Mouse (Mus musculus): ENCODE measurements around the gene Tango2. TPM values are rescaled to one million over a fixed set of nuclear protein-coding genes. Genes with fewer than 3 reads are reported as not detected.

Gene Tango2
- polyA plus RNA-seq, 1 experiment from 2014 or later: 97.9 TPM

- peaks cover 20% of the 10 kb centered on the region for H3K4me1 ChIP-seq (replicated peaks; ENCODE audit: control insufficient read depth, insufficient read depth, low read length)
- ATAC-seq (ENCODE audit: low FRiP score) (no peak), DNase-seq (ENCODE audit: low spot score) (no peak)
- H3K27me3 ChIP-seq (ENCODE audit: control insufficient read depth, insufficient read depth, low read length): no peaks in the 10 kb centered on the region
- WGBS: 67% methylated on average over 12 of the region's 12 CpGs
- H3K27ac ChIP-seq: no peak overlapping the region
- H3K4me3 ChIP-seq (replicated peaks; ENCODE audit: low read length): peak overlapping the region; percentile 75
- peak overlapping the region; percentile 64 for H3K4me2 ChIP-seq (replicated peaks)
- H3K9me3 ChIP-seq (ENCODE audit: control insufficient read depth, low read length): no peaks in the 10 kb centered on the region
- peak overlapping the region; percentile 24; the same call in 1 of the 2 replicates for H3K9ac ChIP-seq
- H3K36me3 ChIP-seq (replicated peaks; ENCODE audit: control insufficient read depth, insufficient read depth): peaks cover 18% of the 10 kb centered on the region; the same call in 1 of the 2 replicates
These were observed 1.9 kb upstream of the Tango2 start for GRCm38 (mm10) chr16:18349761-18350325.

- DNase-seq (ENCODE audit: low spot score) (no peak), ATAC-seq (ENCODE audit: low FRiP score) (no peak)
- H3K4me3 ChIP-seq (replicated peaks; ENCODE audit: low read length): peak overlapping the region; percentile 75
- peaks cover 26% of the 10 kb centered on the region for H3K4me1 ChIP-seq (replicated peaks; ENCODE audit: control insufficient read depth, insufficient read depth, low read length)
- peak overlapping the region; percentile 64 for H3K4me2 ChIP-seq (replicated peaks)
- H3K27me3 ChIP-seq (ENCODE audit: control insufficient read depth, insufficient read depth, low read length): no peaks in the 10 kb centered on the region
- H3K27ac ChIP-seq: peak overlapping the region; percentile 43; the same call in 1 of the 2 replicates
- WGBS: under 1% methylated on average over 28 of the region's 28 CpGs
- peaks cover 13% of the 10 kb centered on the region; the same call in 1 of the 2 replicates for H3K36me3 ChIP-seq (replicated peaks; ENCODE audit: control insufficient read depth, insufficient read depth)
- H3K9me3 ChIP-seq (ENCODE audit: control insufficient read depth, low read length): no peaks in the 10 kb centered on the region
- H3K9ac ChIP-seq: peak overlapping the region; percentile 83
These were observed 785 bp upstream of the Tango2 start for GRCm38 (mm10) chr16:18348601-18349175.

GRCm38 (mm10) chr16:18345243-18345642, 2.7 kb downstream of the Tango2 start:
- Histone ChIP-seq H3K4me3 (replicated peaks; ENCODE audit: low read length) (no peak overlapping the region), H3K27ac (no peak overlapping the region), H3K4me1 (replicated peaks; ENCODE audit: control insufficient read depth, insufficient read depth, low read length) (peaks cover 47% of the 10 kb centered on the region), H3K9me3 (ENCODE audit: control insufficient read depth, low read length) (no peaks in the 10 kb centered on the region), H3K4me2 (replicated peaks) (no peak overlapping the region), H3K27me3 (ENCODE audit: control insufficient read depth, insufficient read depth, low read length) (no peaks in the 10 kb centered on the region), H3K9ac (no peak overlapping the region), H3K36me3 (replicated peaks; ENCODE audit: control insufficient read depth, insufficient read depth) (no peaks in the 10 kb centered on the region)
- ATAC-seq (ENCODE audit: low FRiP score): peak; percentile 15; the same call in 1 of the 2 replicates
- peak; percentile 81 for DNase-seq (ENCODE audit: low spot score)
- WGBS: 4% methylated on average over 3 of the region's 3 CpGs

GRCm38 (mm10) chr16:18343778-18344177, 4.1 kb downstream of the Tango2 start:
- H3K4me2 ChIP-seq (replicated peaks): peak overlapping the region; percentile 65
- DNase-seq (ENCODE audit: low spot score): peak; percentile 96
- under 1% methylated on average over 38 of the region's 38 CpGs for WGBS
- H3K9ac ChIP-seq: peak overlapping the region; percentile 74
- peak overlapping the region; percentile 83 for H3K27ac ChIP-seq
- H3K9me3 ChIP-seq (ENCODE audit: control insufficient read depth, low read length): no peaks in the 10 kb centered on the region
- H3K27me3 ChIP-seq (ENCODE audit: control insufficient read depth, insufficient read depth, low read length): no peaks in the 10 kb centered on the region
- peaks cover 34% of the 10 kb centered on the region for H3K4me1 ChIP-seq (replicated peaks; ENCODE audit: control insufficient read depth, insufficient read depth, low read length)
- peak; percentile 92 for ATAC-seq (ENCODE audit: low FRiP score)
- H3K36me3 ChIP-seq (replicated peaks; ENCODE audit: control insufficient read depth, insufficient read depth): no peaks in the 10 kb centered on the region
- H3K4me3 ChIP-seq (replicated peaks; ENCODE audit: low read length): peak overlapping the region; percentile 59

- Histone ChIP-seq H3K9me3 (ENCODE audit: control insufficient read depth, low read length) (no peaks in the 10 kb centered on the region), H3K27me3 (ENCODE audit: control insufficient read depth, insufficient read depth, low read length) (no peaks in the 10 kb centered on the region), H3K4me3 (replicated peaks; ENCODE audit: low read length) (peak overlapping the region; percentile 59), H3K4me1 (replicated peaks; ENCODE audit: control insufficient read depth, insufficient read depth, low read length) (peaks cover 33% of the 10 kb centered on the region), H3K27ac (peak overlapping the region; percentile 57), H3K9ac (peak overlapping the region; percentile 74), H3K36me3 (replicated peaks; ENCODE audit: control insufficient read depth, insufficient read depth) (peaks cover 7% of the 10 kb centered on the region; the same call in 1 of the 2 replicates), H3K4me2 (replicated peaks) (peak overlapping the region; percentile 65)
- ATAC-seq (ENCODE audit: low FRiP score) (no peak), DNase-seq (ENCODE audit: low spot score) (no peak)
- 35% methylated on average over 9 of the region's 9 CpGs for WGBS
These were observed 5.0 kb downstream of the Tango2 start for GRCm38 (mm10) chr16:18342650-18343570.

GRCm38 (mm10) chr16:18342076-18342475, 5.8 kb downstream of the Tango2 start:
- Histone ChIP-seq H3K27me3 (ENCODE audit: control insufficient read depth, insufficient read depth, low read length) (no peaks in the 10 kb centered on the region), H3K27ac (no peak overlapping the region), H3K4me2 (replicated peaks) (0 out of 2 replicates have a peak overlapping the region, but pooled peaks have one; percentile 65), H3K9ac (no peak overlapping the region), H3K36me3 (replicated peaks; ENCODE audit: control insufficient read depth, insufficient read depth) (peaks cover 15% of the 10 kb centered on the region), H3K4me1 (replicated peaks; ENCODE audit: control insufficient read depth, insufficient read depth, low read length) (peaks cover 33% of the 10 kb centered on the region), H3K9me3 (ENCODE audit: control insufficient read depth, low read length) (no peaks in the 10 kb centered on the region), H3K4me3 (replicated peaks; ENCODE audit: low read length) (no peak overlapping the region)
- 87% methylated on average over 2 of the region's 2 CpGs for WGBS
- DNase-seq (ENCODE audit: low spot score) (no peak), ATAC-seq (ENCODE audit: low FRiP score) (no peak)

GRCm38 (mm10) chr16:18341605-18342004, 6.3 kb downstream of the Tango2 start:
- Histone ChIP-seq H3K4me3 (replicated peaks; ENCODE audit: low read length) (no peak overlapping the region), H3K27me3 (ENCODE audit: control insufficient read depth, insufficient read depth, low read length) (no peaks in the 10 kb centered on the region), H3K27ac (no peak overlapping the region), H3K4me1 (replicated peaks; ENCODE audit: control insufficient read depth, insufficient read depth, low read length) (peaks cover 33% of the 10 kb centered on the region), H3K4me2 (replicated peaks) (no peak overlapping the region), H3K9ac (no peak overlapping the region), H3K9me3 (ENCODE audit: control insufficient read depth, low read length) (no peaks in the 10 kb centered on the region), H3K36me3 (replicated peaks; ENCODE audit: control insufficient read depth, insufficient read depth) (peaks cover 15% of the 10 kb centered on the region)
- ATAC-seq (ENCODE audit: low FRiP score) (no peak), DNase-seq (ENCODE audit: low spot score) (no peak)
- 88% methylated on average over 8 of the region's 8 CpGs for WGBS

- WGBS: 47% methylated on average over 1 of the region's 1 CpGs
- ATAC-seq (ENCODE audit: low FRiP score) (no peak), DNase-seq (ENCODE audit: low spot score) (no peak)
- H3K4me1 ChIP-seq (replicated peaks; ENCODE audit: control insufficient read depth, insufficient read depth, low read length): peaks cover 28% of the 10 kb centered on the region
- H3K36me3 ChIP-seq (replicated peaks; ENCODE audit: control insufficient read depth, insufficient read depth): peaks cover 15% of the 10 kb centered on the region
- no peak overlapping the region for H3K27ac ChIP-seq
- no peak overlapping the region for H3K4me2 ChIP-seq (replicated peaks)
- no peak overlapping the region for H3K4me3 ChIP-seq (replicated peaks; ENCODE audit: low read length)
- H3K9ac ChIP-seq: no peak overlapping the region
- H3K9me3 ChIP-seq (ENCODE audit: control insufficient read depth, low read length): no peaks in the 10 kb centered on the region
- H3K27me3 ChIP-seq (ENCODE audit: control insufficient read depth, insufficient read depth, low read length): no peaks in the 10 kb centered on the region
These were observed 8.0 kb downstream of the Tango2 start for GRCm38 (mm10) chr16:18339866-18340265.

GRCm38 (mm10) chr16:18337261-18337660, 10.6 kb downstream of the Tango2 start:
- no peak for DNase-seq (ENCODE audit: low spot score)
- ATAC-seq (ENCODE audit: low FRiP score): no peak
- Histone ChIP-seq H3K4me1 (replicated peaks; ENCODE audit: control insufficient read depth, insufficient read depth, low read length) (peaks cover 11% of the 10 kb centered on the region; the same call in 1 of the 2 replicates), H3K27ac (no peak overlapping the region), H3K4me2 (replicated peaks) (no peak overlapping the region), H3K9me3 (ENCODE audit: control insufficient read depth, low read length) (no peaks in the 10 kb centered on the region), H3K4me3 (replicated peaks; ENCODE audit: low read length) (no peak overlapping the region), H3K36me3 (replicated peaks; ENCODE audit: control insufficient read depth, insufficient read depth) (peaks cover 24% of the 10 kb centered on the region), H3K9ac (no peak overlapping the region), H3K27me3 (ENCODE audit: control insufficient read depth, insufficient read depth, low read length) (no peaks in the 10 kb centered on the region)
- 91% methylated on average over 4 of the region's 4 CpGs for WGBS

Measured in hindbrain, embryonic 14.5 days (tissue).